Mouse (Mus musculus): ENCODE results near the gene Gm3233. TPM values are rescaled to one million over a fixed set of nuclear protein-coding genes. Genes with fewer than 3 reads are reported as not detected.

Gene Gm3233
- total RNA-seq, 1 experiment: not detected

GRCm38 (mm10) chr10:77709831-77710230 lies 49.7 kb downstream of the Gm3233 start:
- Histone ChIP-seq H3K4me3 (ENCODE audit: insufficient read depth in 1 of 2, low read depth in 1 of 2, low read length in 2 of 2, poor library complexity in 1 of 2, severe bottlenecking in 1 of 2) (no peak overlapping the region), H3K27ac (ENCODE audit: insufficient read depth, low read depth, low read length, poor library complexity, severe bottlenecking) (no peak overlapping the region), H3K36me3 (ENCODE audit: control insufficient read depth, insufficient read depth, low read length, poor library complexity, severe bottlenecking) (no peaks in the 10 kb centered on the region), H3K9me3 (ENCODE audit: control insufficient read depth, insufficient read depth, low read depth, low read length) (no peaks in the 10 kb centered on the region), H3K4me1 (ENCODE audit: control insufficient read depth in 2 of 2, insufficient read depth in 2 of 2, low read length in 2 of 2, poor library complexity in 1 of 2) (no peaks in the 10 kb centered on the region), H3K9ac (ENCODE audit: insufficient read depth, low read depth, low read length, poor library complexity, severe bottlenecking) (no peak overlapping the region)
- in situ Hi-C loops (cut with MboI; ENCODE audit: low sequenced_read_pairs in 2 of 2, unreplicated experiment in 2 of 2): no loop called here
- DNase-seq (ENCODE audit: low read depth, low spot score): no peak
- TF ChIP-seq CHD2 (IDR thresholded peaks at IDR 0.05; ENCODE audit: low read depth, low read length): no peak
- no peak for TF ChIP-seq HCFC1 (IDR thresholded peaks at IDR 0.05; ENCODE audit: borderline replicate concordance, insufficient read depth, low read length)
- TF ChIP-seq MAFK (IDR thresholded peaks at IDR 0.05; ENCODE audit: insufficient read depth, low read depth, low read length): no peak
- TF ChIP-seq ZC3H11A (IDR thresholded peaks at IDR 0.05; ENCODE audit: borderline replicate concordance, low read depth, low read length): no peak
- no peak for TF ChIP-seq ZNF384 (IDR thresholded peaks at IDR 0.05; ENCODE audit: low read depth, low read length)

Other genes starting within 250 kb of the Gm3233 start
- 29.1 and 33.6 TPM in 2 replicates for gene Fam207a, start 243.9 kb downstream of the Gm3233 start, total RNA-seq (2012; rRNA removed)
- gene Itgb2, start 229.4 kb downstream of the Gm3233 start, total RNA-seq (2012; rRNA removed): 0.42 and 0.54 TPM in 2 replicates
- 115 and 142 TPM in 2 replicates for gene Pttg1ip, start 178.0 kb downstream of the Gm3233 start, total RNA-seq (2012; rRNA removed)
- gene Sumo3, start 153.6 kb downstream of the Gm3233 start, total RNA-seq (2012; rRNA removed): 139 and 148 TPM in 2 replicates
- gene Gm49325, start 153.5 kb downstream of the Gm3233 start, total RNA-seq (2012; rRNA removed): 1.7 and 5.4 TPM in 2 replicates
- 21.2 and 32.7 TPM in 2 replicates for gene Ube2g2, start 137.4 kb downstream of the Gm3233 start, total RNA-seq (2012; rRNA removed)
- gene Tspear, start 73.1 kb downstream of the Gm3233 start, total RNA-seq (2012; rRNA removed): 0.49 and 0.90 TPM in 2 replicates
- not detected in 2 replicates for gene Gm19402, start 68.9 kb downstream of the Gm3233 start, total RNA-seq (2012; rRNA removed)
- gene Gm9508, start 62.4 kb downstream of the Gm3233 start, total RNA-seq (2012; rRNA removed): not detected in 2 replicates
- not detected in 2 replicates for gene Gm10272, start 53.1 kb downstream of the Gm3233 start, total RNA-seq (2012; rRNA removed)
- gene Gm10024, start 48.2 kb downstream of the Gm3233 start, total RNA-seq (2012; rRNA removed): not detected in 2 replicates
- gene Gm10142, start 43.9 kb downstream of the Gm3233 start, total RNA-seq (2012; rRNA removed): not detected in 2 replicates
- not detected in 2 replicates for gene Krtap12-1, start 39.1 kb downstream of the Gm3233 start, total RNA-seq (2012; rRNA removed)
- gene Gm10100, start 33.2 kb downstream of the Gm3233 start, total RNA-seq (2012; rRNA removed): not detected in 2 replicates
- not detected in 2 replicates for gene Gm18596, start 17.0 kb downstream of the Gm3233 start, total RNA-seq (2012; rRNA removed)
- gene Gm9736, start 8.3 kb downstream of the Gm3233 start, total RNA-seq (2012; rRNA removed): not detected in 2 replicates
- not detected in 2 replicates for gene Gm3238, start 11.6 kb upstream of the Gm3233 start, total RNA-seq (2012; rRNA removed)
- gene Gm7138, start 17.3 kb upstream of the Gm3233 start, total RNA-seq (2012; rRNA removed): not detected in 2 replicates
- not detected in 2 replicates for gene Gm3250, start 22.9 kb upstream of the Gm3233 start, total RNA-seq (2012; rRNA removed)
- gene Gm7137, start 28.5 kb upstream of the Gm3233 start, total RNA-seq (2012; rRNA removed): not detected in 2 replicates
- gene Gm9639, start 35.4 kb upstream of the Gm3233 start, total RNA-seq (2012; rRNA removed): not detected in 2 replicates
- not detected in 2 replicates for gene Gm19668, start 39.5 kb upstream of the Gm3233 start, total RNA-seq (2012; rRNA removed)
- gene Gm9507, start 52.2 kb upstream of the Gm3233 start, total RNA-seq (2012; rRNA removed): not detected in 2 replicates
- gene Gm2696, start 55.0 kb upstream of the Gm3233 start, total RNA-seq (2012; rRNA removed): not detected in 2 replicates
- gene Krtap10-4, start 67.4 kb upstream of the Gm3233 start, total RNA-seq (2012; rRNA removed): not detected in 2 replicates
- gene Krtap10-10, start 76.3 kb upstream of the Gm3233 start, total RNA-seq (2012; rRNA removed): not detected in 2 replicates
- gene Gm36176, start 87.1 kb upstream of the Gm3233 start, total RNA-seq (2012; rRNA removed): not detected in 2 replicates
- not detected in 2 replicates for gene Gm10318, start 93.2 kb upstream of the Gm3233 start, total RNA-seq (2012; rRNA removed)
- gene Gm3285, start 102.3 kb upstream of the Gm3233 start, total RNA-seq (2012; rRNA removed): not detected in 2 replicates
- gene Lrrc3, start 142.9 kb upstream of the Gm3233 start, total RNA-seq (2012; rRNA removed): 2.5 and 4.1 TPM in 2 replicates
- 0.54 and 0.63 TPM in 2 replicates for gene Trpm2, start 210.9 kb upstream of the Gm3233 start, total RNA-seq (2012; rRNA removed)
- gene 1810043G02Rik, start 218.8 kb upstream of the Gm3233 start, total RNA-seq (2012; rRNA removed): 7.1 and 8.4 TPM in 2 replicates

Data from ES-E14 (cell line).